22 mouse cellular contexts compared by ENCODE assay signal in genomic region chr16:32981405-32981804, GRCm38 (mm10).
"Had no signal": no experiment of that assay in that cellular context is flagged by ENCODE, and none has a peak within 500 bp of the region (broad histone marks: within the 10 kb centered on the region; RNA-seq: fewer than 3 reads in every experiment).

No protein-coding gene starts in this region.

- H3K4me3 ChIP-seq: hindbrain, embryonic 13.5 days; hindbrain, embryonic 15.5 days; intestine, embryonic 15.5 days; layer of hippocampus, adult 2 months; left cerebral cortex, adult 2 months; limb, embryonic 13.5 days; limb, embryonic 15.5 days had no signal

- H3K27me3 ChIP-seq: hindbrain, embryonic 13.5 days; hindbrain, embryonic 15.5 days; intestine, embryonic 15.5 days; limb, embryonic 13.5 days; limb, embryonic 15.5 days had no signal

- H3K4me2 ChIP-seq: hindbrain, embryonic 13.5 days; hindbrain, embryonic 15.5 days; intestine, embryonic 15.5 days; limb, embryonic 13.5 days; limb, embryonic 15.5 days had no signal

- H3K27ac ChIP-seq: hindbrain, embryonic 13.5 days; hindbrain, embryonic 15.5 days; intestine, embryonic 15.5 days; layer of hippocampus, adult 2 months; left cerebral cortex, adult 2 months; limb, embryonic 13.5 days; limb, embryonic 15.5 days; liver, embryonic 14.5 days had no signal

- H3K4me1 ChIP-seq: hindbrain, embryonic 13.5 days; hindbrain, embryonic 15.5 days; intestine, embryonic 15.5 days; limb, embryonic 13.5 days; limb, embryonic 15.5 days had no signal

- H3K9ac ChIP-seq: forebrain, postnatal 0 days; hindbrain, embryonic 13.5 days; hindbrain, embryonic 15.5 days; intestine, embryonic 15.5 days; limb, embryonic 13.5 days; limb, embryonic 15.5 days; liver, embryonic 14.5 days had no signal

- DNase-seq: forebrain, postnatal 0 days; gastrocnemius, postnatal 14 days; gastrocnemius, postnatal 36 days; heart, adult 18-20 months; heart, postnatal 10 days; kidney, adult 18-20 months; kidney, adult 8-10 months; kidney, postnatal 10 days; kidney, postnatal 25 days; kidney, postnatal 4 days; left cerebral cortex, postnatal 4 days had no signal

- ATAC-seq: forebrain, postnatal 0 days; hindbrain, postnatal 0 days; inflammation-experienced regulatory T-cells, adult 6 months; intestine, embryonic 15.5 days; intestine, postnatal 0 days had no signal

- H3K9me3 ChIP-seq: hindbrain, embryonic 13.5 days; hindbrain, embryonic 15.5 days; intestine, embryonic 15.5 days; limb, embryonic 13.5 days; limb, embryonic 15.5 days had no signal
